Comparison of ENCODE assay signal across 13 mouse cellular contexts in genomic region chr7:36692381-36692780, GRCm38 (mm10). TPM values are rescaled to one million over a fixed set of nuclear protein-coding genes. Genes with fewer than 3 reads are reported as not detected.
DNase-seq lines count a peak whose midpoint lies in the region; ATAC-seq and TF ChIP-seq lines count a peak whose summit lies in the region.
"Had no signal": no experiment of that assay in that cellular context is flagged by ENCODE, and none has a peak within 500 bp of the region (broad histone marks: within the 10 kb centered on the region; RNA-seq: fewer than 3 reads in every experiment).

No protein-coding gene starts in this region.

- 6% methylated on average over 5 of the region's 5 CpGs for WGBS in kidney, embryonic 15.5 days
- 7% methylated on average over 5 of the region's 5 CpGs for WGBS in embryonic facial prominence, embryonic 12.5 days
- 4% methylated on average over 5 of the region's 5 CpGs for WGBS in hindbrain, embryonic 13.5 days
- 8% methylated on average over 5 of the region's 5 CpGs for whole genome bisulfite sequencing in limb, embryonic 14.5 days

- H3K9ac ChIP-seq in kidney, embryonic 15.5 days = no peak overlapping the region
- H3K9ac ChIP-seq in embryonic facial prominence, embryonic 12.5 days = no peak overlapping the region
- no peak overlapping the region for H3K9ac ChIP-seq in hindbrain, embryonic 13.5 days
- no peak overlapping the region for H3K9ac ChIP-seq in limb, embryonic 14.5 days (ENCODE audit: low read depth, low read length, severe bottlenecking)

- ATAC-seq in kidney, embryonic 15.5 days (replicated peaks; ENCODE audit: low FRiP score) = no peak
- no peak for ATAC-seq in embryonic facial prominence, embryonic 12.5 days (ENCODE audit: insufficient number of reproducible peaks, insufficient read depth, low FRiP score, low TSS enrichment)
- ATAC-seq in hindbrain, embryonic 13.5 days (ENCODE audit: low FRiP score) = no peak
- ATAC-seq in limb, embryonic 14.5 days (ENCODE audit: low FRiP score, low read depth) = no peak

- H3K9me3 ChIP-seq in kidney, embryonic 15.5 days (replicated peaks) = no peaks in the 10 kb centered on the region
- H3K9me3 ChIP-seq in embryonic facial prominence, embryonic 12.5 days = no peaks in the 10 kb centered on the region
- H3K9me3 ChIP-seq in hindbrain, embryonic 13.5 days = no peaks in the 10 kb centered on the region
- no peaks in the 10 kb centered on the region for H3K9me3 ChIP-seq in limb, embryonic 14.5 days (ENCODE audit: control insufficient read depth, low read length)

- DNase-seq in kidney, adult 9 months = no peak
- DNase-seq in limb, embryonic 14.5 days (ENCODE audit: low spot score) = no peak
- no peak for DNase-seq in testis, postnatal 14 days (ENCODE audit: low spot score)
- DNase-seq in spleen, postnatal 4 days (ENCODE audit: low spot score in 2 of 2) = no peak
- DNase-seq in gastrocnemius, postnatal 25 days = no peak
- DNase-seq: adrenal gland, postnatal 36 days; cerebellum, adult 18-20 months; kidney, postnatal 10 days; right cerebral cortex, adult 18-20 months had no signal

- H3K4me2 ChIP-seq in kidney, embryonic 15.5 days = peak overlapping the region; percentile 32
- 0 out of 2 replicates have a peak overlapping the region, but pooled peaks have one; percentile 9 for H3K4me2 ChIP-seq in embryonic facial prominence, embryonic 12.5 days (replicated peaks)
- peak overlapping the region; percentile 36; the same call in 1 of the 2 replicates for H3K4me2 ChIP-seq in hindbrain, embryonic 13.5 days
- 0 out of 2 replicates have a peak overlapping the region, but pooled peaks have one; percentile 24 for H3K4me2 ChIP-seq in limb, embryonic 14.5 days (replicated peaks; ENCODE audit: low read depth, low read length, severe bottlenecking)

- peak overlapping the region; percentile 10; the same call in 1 of the 2 replicates for H3K4me3 ChIP-seq in kidney, embryonic 15.5 days (replicated peaks)
- no peak overlapping the region for H3K4me3 ChIP-seq in embryonic facial prominence, embryonic 12.5 days
- H3K4me3 ChIP-seq in hindbrain, embryonic 13.5 days = no peak overlapping the region
- H3K4me3 ChIP-seq in limb, embryonic 14.5 days (replicated peaks; ENCODE audit: low read length) = peak overlapping the region; percentile 13; the same call in 1 of the 2 replicates

- H3K4me1 ChIP-seq in kidney, embryonic 15.5 days = peaks cover 34% of the 10 kb centered on the region
- peaks cover 6% of the 10 kb centered on the region; the same call in 1 of the 2 replicates for H3K4me1 ChIP-seq in embryonic facial prominence, embryonic 12.5 days
- peaks cover 55% of the 10 kb centered on the region for H3K4me1 ChIP-seq in hindbrain, embryonic 13.5 days (replicated peaks)
- H3K4me1 ChIP-seq in limb, embryonic 14.5 days (ENCODE audit: control insufficient read depth, insufficient read depth, low read length) = peaks cover 17% of the 10 kb centered on the region

- H3K27ac ChIP-seq in kidney, embryonic 15.5 days = no peak overlapping the region
- H3K27ac ChIP-seq in embryonic facial prominence, embryonic 12.5 days = no peak overlapping the region
- H3K27ac ChIP-seq in hindbrain, embryonic 13.5 days = no peak overlapping the region
- H3K27ac ChIP-seq in limb, embryonic 14.5 days (replicated peaks; ENCODE audit: low read depth, low read length) = no peak overlapping the region

- TF ChIP-seq POLR2A in limb, embryonic 14.5 days (IDR thresholded peaks at IDR 0.05; ENCODE audit: borderline replicate concordance, extremely low read depth, insufficient read depth, insufficient read length) = no peak

- H3K36me3 ChIP-seq in kidney, embryonic 15.5 days = no peaks in the 10 kb centered on the region
- H3K36me3 ChIP-seq in embryonic facial prominence, embryonic 12.5 days = no peaks in the 10 kb centered on the region
- no peaks in the 10 kb centered on the region for H3K36me3 ChIP-seq in hindbrain, embryonic 13.5 days
- no peaks in the 10 kb centered on the region for H3K36me3 ChIP-seq in limb, embryonic 14.5 days (ENCODE audit: control insufficient read depth, insufficient read depth, low read length)

- peaks cover 87% of the 10 kb centered on the region for H3K27me3 ChIP-seq in kidney, embryonic 15.5 days
- peaks cover 70% of the 10 kb centered on the region for H3K27me3 ChIP-seq in embryonic facial prominence, embryonic 12.5 days
- H3K27me3 ChIP-seq in hindbrain, embryonic 13.5 days = peaks cover 70% of the 10 kb centered on the region
- H3K27me3 ChIP-seq in limb, embryonic 14.5 days (ENCODE audit: control insufficient read depth, insufficient read depth, low read length) = peaks cover 67% of the 10 kb centered on the region
- H3K27me3 ChIP-seq: CH12.LX had no signal

RNA-seq across cellular contexts. Expression of gene Tshz3, which starts 5.5 kb away (rescaled TPM):
- polyA plus RNA-seq in kidney, embryonic 15.5 days (2015; fragmentation: Nextera tagmentation; extraction: Ambion mirVana) = 9.1 and 12.3 TPM in 2 replicates
- polyA plus RNA-seq in embryonic facial prominence, embryonic 12.5 days (2016; fragmentation: Nextera tagmentation; extraction: Ambion mirVana) = 8.8 and 10.5 TPM in 2 replicates
- 37.1 and 39.9 TPM in 2 replicates for polyA plus RNA-seq in hindbrain, embryonic 13.5 days (2015; fragmentation: Nextera tagmentation; extraction: Ambion mirVana)
- polyA plus RNA-seq in limb, embryonic 14.5 days (2012; rRNA removed) = 13.9 and 14.3 TPM in 2 replicates
- 10.4 and 10.8 TPM in 2 replicates for polyA plus RNA-seq in limb, embryonic 14.5 days (2014; fragmentation: Nextera tagmentation; extraction: Ambion mirVana)
- total RNA-seq in gastrocnemius, postnatal 25 days (2021) = 1 to 10 TPM; 2.7 to 3.4 TPM
- total RNA-seq: CH12.LX had no signal

Comparison
In these comparisons a context has a peak if more than half of its experiments do, and no peak if none do; other contexts are left out.
1. H3K4me3 ChIP-seq: peak in kidney, embryonic 15.5 days (single experiment) and limb, embryonic 14.5 days (single experiment); none in embryonic facial prominence, embryonic 12.5 days (single experiment) and hindbrain, embryonic 13.5 days (single experiment).
2. Peak in every context shown above with its lines, with median percentiles within 50 percentile points of each other: H3K4me2 ChIP-seq.